Mouse (Mus musculus): Measurements from ENCODE around the gene Fblim1.

GRCm38 (mm10) chr4:141564660-141565059 lies 41.2 kb downstream of the Fblim1 start:
- no peak for TF ChIP-seq POLR2A (IDR thresholded peaks at IDR 0.05; ENCODE audit: low read depth, low read length)
- TF ChIP-seq CTCF (IDR thresholded peaks at IDR 0.05; ENCODE audit: extremely low read depth, insufficient read depth, insufficient read length, insufficient replicate concordance), result no peak

Measured in spleen, adult 2 months (tissue).